Mouse (Mus musculus) hindbrain, embryonic 12.5 days (tissue): ENCODE measurements at regions not wholly inside any gene's neighbourhood (a gene's known extent, or its start where the extent isn't known, plus 50 kb on each side); places are given as distances from the start of the nearest gene placed in this dataset.

Experiments
- ATAC-seq: fragments of 200-750 bp; cut with Nextera tagmentation; 2 replicates; pipeline ENCODE4 v1.8.0; 2017; ENCODE audit warnings: moderate TSS enrichment; ENCODE audit not compliant: low FRiP score
- H3K27ac ChIP-seq: fragments of 300-500 bp; sonication (generic); 2 replicates; pipeline ENCODE4 v1.5.1; 2016; ENCODE audit warnings: mild to moderate bottlenecking
- H3K27me3 ChIP-seq: fragments of 300-500 bp; sonication (generic); 2 replicates; pipeline ENCODE4 v1.6.1; 2016; ENCODE audit warnings: mild to moderate bottlenecking
- H3K36me3 ChIP-seq: fragments of 300-500 bp; sonication (generic); 2 replicates; pipeline ENCODE4 v1.6.1; 2016; ENCODE audit warnings: mild to moderate bottlenecking
- H3K4me1 ChIP-seq: fragments of 300-500 bp; sonication (generic); 2 replicates; pipeline ENCODE4 v1.6.1; 2016
- H3K4me2 ChIP-seq: fragments of 300-500 bp; sonication (generic); replicated peaks from 2 replicates; pipeline ENCODE4 v1.6.1; 2016; ENCODE audit warnings: mild to moderate bottlenecking
- H3K4me3 ChIP-seq: fragments of 300-500 bp; sonication (generic); 2 replicates; pipeline ENCODE4 v1.5.1; 2016; ENCODE audit warnings: mild to moderate bottlenecking
- H3K9ac ChIP-seq: fragments of 300-500 bp; sonication (generic); 2 replicates; pipeline ENCODE4 v1.6.1; 2016; ENCODE audit warnings: mild to moderate bottlenecking, moderate library complexity
- H3K9me3 ChIP-seq: fragments of 300-500 bp; sonication (generic); replicated peaks from 2 replicates; pipeline ENCODE4 v1.6.1; 2016; ENCODE audit warnings: mild to moderate bottlenecking
- WGBS: fragments of 180-500 bp; shearing (Covaris S2); methylation state at CpG from one replicate; pipeline ENCODE4 v1.1.7; 2016; 5-methylcytosine and 5-hydroxymethylcytosine counted together

GRCm38 (mm10) chr9:99800076-99800475, 75.9 kb downstream of the Sox14 start:
- Histone ChIP-seq H3K4me1 (peaks cover 37% of the 10 kb centered on the region), H3K27ac (peak overlapping the region; percentile 77), H3K4me2 (peak overlapping the region; percentile 54), H3K9me3 (no peaks in the 10 kb centered on the region), H3K4me3 (peak overlapping the region; percentile 25), H3K27me3 (peaks cover 16% of the 10 kb centered on the region), H3K9ac (no peak overlapping the region), H3K36me3 (no peaks in the 10 kb centered on the region)
- ATAC-seq, result no peak
- WGBS, result 0% methylated on average over 13 of the region's 13 CpGs

DNA sequence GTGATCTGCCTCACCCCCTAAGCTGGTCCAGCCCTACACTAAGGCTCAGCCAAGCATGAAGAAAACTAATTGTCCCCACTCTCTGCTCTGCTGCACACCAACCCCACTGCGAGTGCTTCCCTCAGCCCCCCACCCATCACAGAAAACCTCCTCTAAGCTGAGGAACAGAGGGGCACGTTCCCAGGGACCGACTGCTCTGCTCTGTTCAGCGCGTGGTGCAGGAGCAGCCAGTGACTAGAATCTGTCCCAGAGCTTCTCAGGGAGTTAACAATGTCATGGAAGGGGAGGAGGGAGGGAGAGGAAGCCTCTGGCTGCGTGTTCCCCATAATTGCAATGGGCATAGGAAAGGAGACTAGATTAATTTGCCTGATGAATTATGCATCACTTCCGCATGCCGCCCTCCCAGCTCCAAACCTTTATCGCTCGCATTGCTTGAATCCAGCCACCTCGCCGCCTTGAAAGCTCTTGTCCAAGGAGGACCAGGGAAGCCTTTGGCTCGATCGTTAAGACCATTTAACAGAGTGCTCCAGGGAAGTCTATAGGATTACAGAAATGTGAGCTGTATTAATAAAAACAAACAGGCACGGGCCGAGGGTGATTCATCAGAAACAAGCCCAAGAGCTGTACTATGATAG, 76.5 kb downstream of the Sox14 start:
- WGBS, result under 1% methylated on average over 16 of the region's 16 CpGs
- H3K4me1 ChIP-seq, result peaks cover 37% of the 10 kb centered on the region
- peak overlapping the region; percentile 54 for H3K4me2 ChIP-seq
- no peak overlapping the region for H3K9ac ChIP-seq
- peaks cover 22% of the 10 kb centered on the region for H3K27me3 ChIP-seq
- peak overlapping the region; percentile 25 for H3K4me3 ChIP-seq
- peak; percentile 96 for ATAC-seq
- no peaks in the 10 kb centered on the region for H3K9me3 ChIP-seq
- no peaks in the 10 kb centered on the region for H3K36me3 ChIP-seq
- H3K27ac ChIP-seq, result peak overlapping the region; percentile 77

GRCm38 (mm10) chr9:99797066-99797770, 78.8 kb downstream of the Sox14 start:
- H3K9me3 ChIP-seq, result no peaks in the 10 kb centered on the region
- H3K4me2 ChIP-seq, result no peak overlapping the region
- H3K4me3 ChIP-seq, result no peak overlapping the region
- H3K27ac ChIP-seq, result peak overlapping the region; percentile 18; the same call in 1 of the 2 replicates
- peak; percentile 31; the same call in 1 of the 2 replicates for ATAC-seq
- no peak overlapping the region for H3K9ac ChIP-seq
- 25% methylated on average over 9 of the region's 9 CpGs for WGBS
- H3K27me3 ChIP-seq, result peaks cover 24% of the 10 kb centered on the region
- peaks cover 37% of the 10 kb centered on the region for H3K4me1 ChIP-seq
- H3K36me3 ChIP-seq, result no peaks in the 10 kb centered on the region

- Histone ChIP-seq H3K4me3 (no peak overlapping the region), H3K27ac (no peak overlapping the region), H3K9me3 (no peaks in the 10 kb centered on the region), H3K27me3 (peaks cover 33% of the 10 kb centered on the region), H3K4me2 (no peak overlapping the region), H3K36me3 (no peaks in the 10 kb centered on the region), H3K9ac (no peak overlapping the region), H3K4me1 (peaks cover 13% of the 10 kb centered on the region; the same call in 1 of the 2 replicates)
- 89% methylated on average over 7 of the region's 7 CpGs for WGBS
- ATAC-seq, result no peak
Observed at GRCm38 (mm10) chr9:99792700-99793099, 75.6 kb upstream of the Cldn18 start.

- no peak for ATAC-seq
- Histone ChIP-seq H3K36me3 (no peaks in the 10 kb centered on the region), H3K9me3 (no peaks in the 10 kb centered on the region), H3K4me2 (no peak overlapping the region), H3K4me1 (no peaks in the 10 kb centered on the region), H3K27me3 (peaks cover 16% of the 10 kb centered on the region), H3K9ac (no peak overlapping the region), H3K4me3 (no peak overlapping the region), H3K27ac (no peak overlapping the region)
- WGBS, result 82% methylated on average over 7 of the region's 7 CpGs
Observed at GRCm38 (mm10) chr9:99786864-99787263, 69.8 kb upstream of the Cldn18 start.

DNA sequence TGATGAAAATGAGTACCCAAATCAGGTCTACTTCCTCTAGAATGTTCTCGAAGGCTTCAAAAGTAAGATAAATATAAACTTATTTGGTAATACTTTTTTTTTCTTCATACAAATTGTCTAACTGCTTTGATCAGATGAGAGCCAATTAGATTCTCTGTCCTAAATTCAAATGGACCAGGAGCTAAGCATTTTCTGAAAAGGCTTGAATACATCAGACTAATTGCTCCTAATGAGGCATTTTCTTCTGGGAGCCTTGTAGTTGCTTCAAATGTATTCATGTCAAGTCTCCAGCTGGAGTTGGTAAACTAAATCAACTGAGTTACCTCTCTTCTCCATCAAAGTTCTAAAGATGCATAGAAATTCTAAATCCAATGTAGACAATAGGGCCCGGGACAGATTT, 66.1 kb upstream of the Cldn18 start:
- no peak overlapping the region for H3K27ac ChIP-seq
- no peak overlapping the region for H3K9ac ChIP-seq
- H3K4me3 ChIP-seq, result no peak overlapping the region
- H3K27me3 ChIP-seq, result peaks cover 6% of the 10 kb centered on the region; the same call in 1 of the 2 replicates
- H3K9me3 ChIP-seq, result no peaks in the 10 kb centered on the region
- H3K4me1 ChIP-seq, result no peaks in the 10 kb centered on the region
- H3K4me2 ChIP-seq, result no peak overlapping the region
- WGBS, result 83% methylated on average over 2 of the region's 2 CpGs
- H3K36me3 ChIP-seq, result no peaks in the 10 kb centered on the region
- no peak for ATAC-seq

DNA sequence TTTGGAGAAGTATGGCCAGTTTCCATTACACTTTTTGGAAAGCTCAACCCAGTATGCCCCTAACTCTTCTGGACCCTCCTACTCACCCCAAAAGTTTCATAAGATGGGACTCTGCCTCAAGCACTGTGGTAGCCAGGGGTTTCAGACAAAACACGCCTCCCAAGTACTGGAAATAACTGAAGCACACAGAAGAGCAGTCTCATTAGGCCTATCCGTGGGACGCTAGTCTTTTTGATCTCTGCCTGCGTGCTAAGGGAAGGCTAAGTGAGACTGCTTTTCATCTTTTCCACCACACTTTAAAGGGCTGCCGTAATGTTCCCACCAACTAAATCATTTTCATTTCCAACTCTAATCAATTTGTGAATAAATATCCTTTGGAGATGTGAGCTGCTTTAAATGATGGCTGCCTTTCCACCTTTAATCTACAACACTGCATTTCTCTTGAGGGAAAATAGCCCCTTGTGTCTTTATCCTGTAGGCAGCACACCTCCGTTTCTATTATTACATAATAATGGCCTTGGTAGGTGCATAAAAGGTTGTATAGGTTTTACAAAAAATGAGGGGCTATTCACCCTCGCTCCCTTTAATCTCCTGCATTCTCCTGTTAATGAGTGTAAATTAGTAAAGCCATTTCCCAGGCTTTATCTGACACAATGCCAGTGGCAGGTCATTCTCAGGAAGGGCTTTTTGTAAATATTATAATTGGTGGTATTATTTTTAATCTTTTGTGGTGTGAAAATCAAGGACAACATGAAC, 65.5 kb upstream of the Cldn18 start:
- H3K27ac ChIP-seq, result no peak overlapping the region
- H3K9ac ChIP-seq, result no peak overlapping the region
- H3K4me2 ChIP-seq, result no peak overlapping the region
- H3K4me3 ChIP-seq, result no peak overlapping the region
- H3K27me3 ChIP-seq, result peaks cover 6% of the 10 kb centered on the region; the same call in 1 of the 2 replicates
- 57% methylated on average over 7 of the region's 7 CpGs for WGBS
- H3K36me3 ChIP-seq, result no peaks in the 10 kb centered on the region
- H3K9me3 ChIP-seq, result no peaks in the 10 kb centered on the region
- no peaks in the 10 kb centered on the region for H3K4me1 ChIP-seq
- no peak for ATAC-seq

- no peak overlapping the region for H3K9ac ChIP-seq
- ATAC-seq, result no peak
- H3K9me3 ChIP-seq, result no peaks in the 10 kb centered on the region
- H3K36me3 ChIP-seq, result no peaks in the 10 kb centered on the region
- no peak overlapping the region for H3K4me3 ChIP-seq
- 86% methylated on average over 4 of the region's 4 CpGs for WGBS
- H3K27me3 ChIP-seq, result no peaks in the 10 kb centered on the region
- H3K4me1 ChIP-seq, result no peaks in the 10 kb centered on the region
- no peak overlapping the region for H3K4me2 ChIP-seq
- H3K27ac ChIP-seq, result no peak overlapping the region
Observed at GRCm38 (mm10) chr9:99778871-99779270, 61.8 kb upstream of the Cldn18 start.

- Histone ChIP-seq H3K4me2 (peak overlapping the region; percentile 34), H3K36me3 (no peaks in the 10 kb centered on the region), H3K4me1 (peaks cover 7% of the 10 kb centered on the region; the same call in 1 of the 2 replicates), H3K9me3 (no peaks in the 10 kb centered on the region), H3K27me3 (no peaks in the 10 kb centered on the region; the same call in 1 of the 2 replicates), H3K4me3 (no peak overlapping the region), H3K9ac (no peak overlapping the region), H3K27ac (no peak overlapping the region)
- 6% methylated on average over 10 of the region's 10 CpGs for WGBS
- no peak for ATAC-seq
Observed at GRCm38 (mm10) chr9:99770696-99771095, 53.6 kb upstream of the Cldn18 start.
